Mouse (Mus musculus): ENCODE measurements around the gene Dlx4.

Dlx4 gene

GRCm38 (mm10) chr11:95101071-95101788 lies 44.8 kb downstream of the Dlx4 start:
- DNase-seq, result no peak

- no peak for DNase-seq
Measured at GRCm38 (mm10) chr11:95100393-95100792, 45.7 kb downstream of the Dlx4 start.

- no peak for DNase-seq
Measured at GRCm38 (mm10) chr11:95098346-95099095, 47.5 kb downstream of the Dlx4 start.

- no peak for DNase-seq
Measured at GRCm38 (mm10) chr11:95097889-95098288, 48.2 kb downstream of the Dlx4 start.

GRCm38 (mm10) chr11:95096608-95097373 lies 49.3 kb downstream of the Dlx4 start:
- DNase-seq, result no peak

- no peak for DNase-seq
Measured at GRCm38 (mm10) chr11:95095596-95095995, 50.5 kb downstream of the Dlx4 start.

- DNase-seq, result no peak
Measured at GRCm38 (mm10) chr11:95093077-95093476, 53.0 kb downstream of the Dlx4 start.

Measured in kidney, adult 8-10 months (tissue).